Mouse (Mus musculus) ES-Bruce4 (cell line): ENCODE results near the gene Mtg1.

Source experiments
- CTCF ChIP-seq: IDR thresholded peaks from one replicate; pipeline ENCODE4 v1.8.1; 2011; ENCODE audit warnings: low read depth, low read length
- EP300 ChIP-seq: IDR thresholded peaks from 2 replicates; pipeline ENCODE4 v1.6.1; 2011; ENCODE audit warnings: low read depth, low read length; ENCODE audit not compliant: insufficient read depth
- POLR2A ChIP-seq: IDR thresholded peaks from one replicate; pipeline ENCODE4 v1.8.1; 2011; ENCODE audit warnings: low read length; ENCODE audit not compliant: insufficient read depth

GRCm38 (mm10) chr7:140121338-140121910 lies 15.9 kb upstream of the Mtg1 start:
- TF ChIP-seq CTCF (no peak), POLR2A (no peak), EP300 (no peak)
